Mouse (Mus musculus): ENCODE results near the gene Cass4. TPM values are rescaled to one million over a fixed set of nuclear protein-coding genes. Genes with fewer than 3 reads are reported as not detected.

Cass4 gene
- polyA plus RNA-seq, 1 experiment from 2014 or later: 0.29 TPM

DNA sequence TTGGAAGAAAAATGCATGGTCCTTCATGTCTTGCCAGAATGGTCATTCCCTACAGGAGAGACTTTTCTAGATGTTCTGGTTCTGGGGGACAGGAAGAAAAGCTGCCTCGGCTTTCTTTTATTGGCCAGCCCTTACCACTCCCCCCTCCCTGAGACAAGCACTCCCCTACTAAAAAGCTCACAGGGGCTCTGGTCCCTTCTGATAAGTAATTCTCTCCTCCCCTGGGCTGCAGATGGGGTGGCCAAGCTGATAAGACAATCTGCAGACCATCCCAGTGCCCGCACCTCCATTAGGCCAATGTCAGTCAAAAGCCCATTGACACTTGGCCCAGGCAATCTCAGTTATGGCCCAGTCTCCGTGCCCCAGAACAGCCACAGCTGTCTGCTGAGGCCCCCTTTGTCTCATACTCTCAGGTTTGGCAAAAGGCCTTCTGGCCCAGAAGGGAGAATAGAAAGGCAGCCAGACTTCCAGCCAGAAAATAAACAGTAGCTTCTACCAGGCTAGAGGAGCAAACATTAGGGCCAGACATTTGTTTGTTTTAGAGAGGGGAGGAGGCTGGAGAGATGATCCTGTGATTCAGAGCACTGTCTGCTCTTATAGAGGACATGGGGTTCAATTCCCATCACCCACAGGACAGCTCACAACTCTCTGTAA, 45.2 kb upstream of the Cass4 start:
- no peaks in the 10 kb centered on the region; the same call in 1 of the 2 replicates for H3K4me1 ChIP-seq (replicated peaks; ENCODE audit: control insufficient read depth, insufficient read depth, low read length)
- ATAC-seq: no peak
- H3K27ac ChIP-seq (ENCODE audit: low read depth, low read length): no peak overlapping the region
- H3K9me3 ChIP-seq (ENCODE audit: control insufficient read depth): no peaks in the 10 kb centered on the region
- H3K4me3 ChIP-seq (ENCODE audit: low read depth, low read length): no peak overlapping the region
- H3K36me3 ChIP-seq (ENCODE audit: control insufficient read depth, insufficient read depth): peaks cover 12% of the 10 kb centered on the region; the same call in 1 of the 2 replicates
- 36% methylated on average over 3 of the region's 3 CpGs for WGBS
- H3K9ac ChIP-seq (ENCODE audit: low read depth, low read length): no peak overlapping the region
- H3K4me2 ChIP-seq (replicated peaks; ENCODE audit: low read depth): no peak overlapping the region
- no peak for TF ChIP-seq CTCF (IDR thresholded peaks at IDR 0.05; ENCODE audit: low read depth)
- H3K27me3 ChIP-seq (replicated peaks; ENCODE audit: control insufficient read depth, insufficient read depth, low read length): no peaks in the 10 kb centered on the region

DNA sequence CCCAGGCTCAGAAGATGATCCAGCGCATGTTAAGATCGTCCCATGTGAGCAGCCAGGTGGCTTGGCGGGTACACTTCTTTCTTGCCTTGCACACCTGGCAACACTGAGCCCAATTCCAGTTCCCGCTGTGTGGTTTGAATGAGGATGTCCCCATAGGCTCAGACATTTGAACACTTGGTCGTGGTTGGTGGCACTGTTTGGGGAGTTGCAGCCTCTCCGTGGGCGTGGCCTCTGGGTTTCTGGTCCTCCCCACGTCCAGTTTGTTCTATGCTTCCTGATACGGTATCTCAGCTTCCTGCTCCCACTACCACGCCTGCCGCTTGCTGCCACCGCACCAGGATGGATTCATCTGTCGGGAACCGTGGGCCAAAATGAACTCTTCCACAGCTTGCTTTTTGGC, 43.8 kb upstream of the Cass4 start:
- no peak for TF ChIP-seq CTCF (IDR thresholded peaks at IDR 0.05; ENCODE audit: low read depth)
- Histone ChIP-seq H3K9me3 (ENCODE audit: control insufficient read depth) (no peaks in the 10 kb centered on the region), H3K4me2 (replicated peaks; ENCODE audit: low read depth) (no peak overlapping the region), H3K9ac (ENCODE audit: low read depth, low read length) (no peak overlapping the region), H3K4me1 (replicated peaks; ENCODE audit: control insufficient read depth, insufficient read depth, low read length) (no peaks in the 10 kb centered on the region; the same call in 1 of the 2 replicates), H3K27me3 (replicated peaks; ENCODE audit: control insufficient read depth, insufficient read depth, low read length) (no peaks in the 10 kb centered on the region), H3K27ac (ENCODE audit: low read depth, low read length) (no peak overlapping the region), H3K36me3 (ENCODE audit: control insufficient read depth, insufficient read depth) (peaks cover 25% of the 10 kb centered on the region; the same call in 1 of the 2 replicates), H3K4me3 (ENCODE audit: low read depth, low read length) (no peak overlapping the region)
- ATAC-seq: no peak
- 79% methylated on average over 14 of the region's 14 CpGs for WGBS

DNA sequence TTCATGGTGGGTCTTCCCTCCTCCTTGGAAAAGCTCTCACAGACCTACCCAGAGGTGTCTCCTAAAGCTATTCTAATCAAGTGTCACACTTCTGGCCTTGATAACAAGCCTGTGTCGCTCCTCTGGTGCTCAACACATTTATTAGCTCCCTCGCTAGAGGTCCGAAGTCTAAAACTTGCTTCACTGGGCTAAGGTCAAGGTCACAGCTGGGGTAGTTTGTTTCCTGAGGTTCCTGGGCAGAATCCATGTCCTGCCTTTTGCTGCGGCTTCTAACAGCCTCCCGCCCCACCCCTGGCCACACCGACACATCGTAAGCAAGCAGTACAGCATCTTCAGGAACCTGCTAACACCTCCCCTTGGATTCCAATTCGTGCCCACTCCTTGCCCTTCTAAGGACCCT, 42.8 kb upstream of the Cass4 start:
- 58% methylated on average over 8 of the region's 8 CpGs for WGBS
- Histone ChIP-seq H3K9ac (ENCODE audit: low read depth, low read length) (no peak overlapping the region), H3K4me3 (ENCODE audit: low read depth, low read length) (no peak overlapping the region), H3K27me3 (replicated peaks; ENCODE audit: control insufficient read depth, insufficient read depth, low read length) (no peaks in the 10 kb centered on the region), H3K36me3 (ENCODE audit: control insufficient read depth, insufficient read depth) (peaks cover 34% of the 10 kb centered on the region), H3K4me2 (replicated peaks; ENCODE audit: low read depth) (no peak overlapping the region), H3K9me3 (ENCODE audit: control insufficient read depth) (no peaks in the 10 kb centered on the region), H3K4me1 (replicated peaks; ENCODE audit: control insufficient read depth, insufficient read depth, low read length) (no peaks in the 10 kb centered on the region; the same call in 1 of the 2 replicates), H3K27ac (ENCODE audit: low read depth, low read length) (no peak overlapping the region)
- no peak for ATAC-seq
- no peak for TF ChIP-seq CTCF (IDR thresholded peaks at IDR 0.05; ENCODE audit: low read depth)

DNA sequence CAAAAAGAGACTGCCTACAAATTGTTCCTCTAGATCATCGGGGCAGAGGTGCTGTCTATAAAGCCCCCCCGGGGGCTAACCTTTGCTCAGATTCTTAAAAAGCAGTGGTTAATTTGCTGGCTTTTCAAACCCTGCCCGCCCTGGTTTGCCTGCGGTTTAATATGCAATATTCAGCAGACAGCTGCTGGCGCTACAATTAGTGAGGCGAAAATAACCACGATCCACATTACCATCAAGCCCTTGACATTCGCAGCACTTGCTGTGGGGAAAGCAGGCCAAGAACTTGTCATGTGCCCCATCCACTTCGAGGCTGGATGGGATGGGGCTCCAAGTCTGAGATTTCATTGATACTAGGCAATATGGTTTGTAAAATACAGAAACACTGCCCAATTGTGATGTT, 40.4 kb upstream of the Cass4 start:
- no peak overlapping the region for H3K4me3 ChIP-seq (ENCODE audit: low read depth, low read length)
- no peaks in the 10 kb centered on the region for H3K4me1 ChIP-seq (replicated peaks; ENCODE audit: control insufficient read depth, insufficient read depth, low read length)
- no peak for ATAC-seq
- no peak overlapping the region for H3K4me2 ChIP-seq (replicated peaks; ENCODE audit: low read depth)
- H3K9me3 ChIP-seq (ENCODE audit: control insufficient read depth): no peaks in the 10 kb centered on the region
- no peaks in the 10 kb centered on the region for H3K27me3 ChIP-seq (replicated peaks; ENCODE audit: control insufficient read depth, insufficient read depth, low read length)
- no peak overlapping the region for H3K27ac ChIP-seq (ENCODE audit: low read depth, low read length)
- no peak overlapping the region for H3K9ac ChIP-seq (ENCODE audit: low read depth, low read length)
- whole genome bisulfite sequencing: 82% methylated on average over 9 of the region's 9 CpGs
- no peak for TF ChIP-seq CTCF (IDR thresholded peaks at IDR 0.05; ENCODE audit: low read depth)
- peaks cover 56% of the 10 kb centered on the region for H3K36me3 ChIP-seq (ENCODE audit: control insufficient read depth, insufficient read depth)

DNA sequence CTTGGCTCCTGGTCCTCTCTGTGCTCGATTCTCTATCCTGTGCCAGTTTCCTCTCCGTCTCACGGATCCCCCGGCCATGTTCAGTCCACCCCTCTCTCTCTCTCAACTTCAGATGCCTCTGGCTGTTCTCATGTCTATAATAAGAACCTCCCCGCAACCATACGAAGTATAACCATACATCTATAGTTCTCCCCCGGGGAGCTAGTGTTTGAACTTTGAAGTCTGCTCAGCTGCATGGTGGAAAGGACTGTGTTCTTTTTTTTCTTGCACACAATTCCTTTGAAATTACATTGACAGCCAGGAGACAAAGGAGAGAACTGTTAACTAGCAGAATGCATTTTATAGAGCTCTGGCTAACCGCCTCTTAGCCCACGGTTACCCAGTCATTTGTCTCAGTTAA, 38.8 kb upstream of the Cass4 start:
- no peaks in the 10 kb centered on the region for H3K4me1 ChIP-seq (replicated peaks; ENCODE audit: control insufficient read depth, insufficient read depth, low read length)
- no peaks in the 10 kb centered on the region for H3K9me3 ChIP-seq (ENCODE audit: control insufficient read depth)
- 78% methylated on average over 9 of the region's 9 CpGs for WGBS
- H3K9ac ChIP-seq (ENCODE audit: low read depth, low read length): no peak overlapping the region
- H3K27me3 ChIP-seq (replicated peaks; ENCODE audit: control insufficient read depth, insufficient read depth, low read length): no peaks in the 10 kb centered on the region
- no peak for TF ChIP-seq CTCF (IDR thresholded peaks at IDR 0.05; ENCODE audit: low read depth)
- ATAC-seq: no peak
- peaks cover 72% of the 10 kb centered on the region for H3K36me3 ChIP-seq (ENCODE audit: control insufficient read depth, insufficient read depth)
- no peak overlapping the region for H3K4me3 ChIP-seq (ENCODE audit: low read depth, low read length)
- no peak overlapping the region for H3K27ac ChIP-seq (ENCODE audit: low read depth, low read length)
- H3K4me2 ChIP-seq (replicated peaks; ENCODE audit: low read depth): no peak overlapping the region

DNA sequence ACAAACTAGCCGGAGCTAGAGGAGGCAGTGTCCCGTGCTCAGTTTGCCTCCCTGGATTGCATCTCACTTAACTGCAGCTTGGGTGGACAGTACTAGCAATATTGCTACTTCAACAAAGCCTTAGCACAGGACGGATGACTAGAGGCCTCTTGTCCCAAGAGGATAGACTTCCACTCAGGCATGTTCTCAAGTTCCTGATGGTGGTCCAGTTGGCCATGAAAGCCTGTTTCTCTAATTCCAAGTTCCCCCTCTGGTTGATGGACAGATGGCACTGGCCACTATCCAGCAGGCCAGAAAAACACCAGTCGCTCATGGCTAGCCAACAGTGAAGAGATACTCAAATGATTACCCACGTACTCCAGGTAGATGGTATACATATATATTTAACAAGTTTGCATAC, 37.8 kb upstream of the Cass4 start:
- TF ChIP-seq CTCF (IDR thresholded peaks at IDR 0.05; ENCODE audit: low read depth): no peak
- ATAC-seq: no peak
- Histone ChIP-seq H3K4me2 (replicated peaks; ENCODE audit: low read depth) (no peak overlapping the region), H3K36me3 (ENCODE audit: control insufficient read depth, insufficient read depth) (peaks cover 82% of the 10 kb centered on the region), H3K9me3 (ENCODE audit: control insufficient read depth) (no peaks in the 10 kb centered on the region), H3K27me3 (replicated peaks; ENCODE audit: control insufficient read depth, insufficient read depth, low read length) (no peaks in the 10 kb centered on the region), H3K4me3 (ENCODE audit: low read depth, low read length) (no peak overlapping the region), H3K9ac (ENCODE audit: low read depth, low read length) (no peak overlapping the region), H3K4me1 (replicated peaks; ENCODE audit: control insufficient read depth, insufficient read depth, low read length) (no peaks in the 10 kb centered on the region), H3K27ac (ENCODE audit: low read depth, low read length) (no peak overlapping the region)
- 84% methylated on average over 5 of the region's 5 CpGs for WGBS

Measured in intestine, postnatal 0 days (tissue).